Mouse (Mus musculus): ENCODE results near the gene Trip11. TPM values are rescaled to one million over a fixed set of nuclear protein-coding genes. Genes with fewer than 3 reads are reported as not detected.

The Trip11 gene
- total and polyA plus RNA-seq, 2 experiments from 2014 or later: 24.8 to 26.3 TPM

GRCm38 (mm10) chr12:101919847-101920246, 6.8 kb upstream of the Trip11 start:
- no peak for TF ChIP-seq CTCF (IDR thresholded peaks at IDR 0.05)
- Histone ChIP-seq H3K27ac (ENCODE audit: low read depth, low read length) (no peak overlapping the region), H3K4me3 (ENCODE audit: low read depth, low read length) (no peak overlapping the region), H3K27me3 (ENCODE audit: insufficient read depth, low read length) (no peaks in the 10 kb centered on the region), H3K36me3 (ENCODE audit: insufficient read depth, low read length) (peaks cover 19% of the 10 kb centered on the region), H3K4me1 (ENCODE audit: insufficient read depth, low read length) (no peaks in the 10 kb centered on the region), H3K9ac (replicated peaks; ENCODE audit: low read length, poor library complexity, severe bottlenecking) (no peak overlapping the region), H3K4me2 (ENCODE audit: low read depth, low read length, poor library complexity, severe bottlenecking) (no peak overlapping the region), H3K9me3 (ENCODE audit: low read length) (no peaks in the 10 kb centered on the region)
- DNase-seq (ENCODE audit: low spot score) (no peak), ATAC-seq (ENCODE audit: low FRiP score) (no peak)
- 87% methylated on average over 3 of the region's 3 CpGs for WGBS

- Histone ChIP-seq H3K27me3 (ENCODE audit: insufficient read depth, low read length) (no peaks in the 10 kb centered on the region), H3K27ac (ENCODE audit: low read depth, low read length) (no peak overlapping the region), H3K4me1 (ENCODE audit: insufficient read depth, low read length) (no peaks in the 10 kb centered on the region), H3K36me3 (ENCODE audit: insufficient read depth, low read length) (peaks cover 9% of the 10 kb centered on the region), H3K9ac (replicated peaks; ENCODE audit: low read length, poor library complexity, severe bottlenecking) (no peak overlapping the region), H3K4me3 (ENCODE audit: low read depth, low read length) (no peak overlapping the region), H3K9me3 (ENCODE audit: low read length) (no peaks in the 10 kb centered on the region), H3K4me2 (ENCODE audit: low read depth, low read length, poor library complexity, severe bottlenecking) (no peak overlapping the region)
- ATAC-seq (ENCODE audit: low FRiP score): no peak
- TF ChIP-seq CTCF (IDR thresholded peaks at IDR 0.05): no peak
- DNase-seq (ENCODE audit: low spot score): no peak
Observed at GRCm38 (mm10) chr12:101917165-101917564, 4.1 kb upstream of the Trip11 start.

- no peak overlapping the region for H3K4me3 ChIP-seq (ENCODE audit: low read depth, low read length)
- H3K9me3 ChIP-seq (ENCODE audit: low read length): no peaks in the 10 kb centered on the region
- no peak for ATAC-seq (ENCODE audit: low FRiP score)
- no peak for DNase-seq (ENCODE audit: low spot score)
- no peaks in the 10 kb centered on the region for H3K27me3 ChIP-seq (ENCODE audit: insufficient read depth, low read length)
- H3K4me2 ChIP-seq (ENCODE audit: low read depth, low read length, poor library complexity, severe bottlenecking): peak overlapping the region; percentile 78
- H3K36me3 ChIP-seq (ENCODE audit: insufficient read depth, low read length): no peaks in the 10 kb centered on the region; the same call in 1 of the 2 replicates
- H3K9ac ChIP-seq (replicated peaks; ENCODE audit: low read length, poor library complexity, severe bottlenecking): no peak overlapping the region
- WGBS: 83% methylated on average over 3 of the region's 3 CpGs
- no peak overlapping the region for H3K27ac ChIP-seq (ENCODE audit: low read depth, low read length)
- TF ChIP-seq CTCF (IDR thresholded peaks at IDR 0.05): no peak
- no peaks in the 10 kb centered on the region for H3K4me1 ChIP-seq (ENCODE audit: insufficient read depth, low read length)
Observed at GRCm38 (mm10) chr12:101911346-101911745, 1.7 kb downstream of the Trip11 start.

DNA sequence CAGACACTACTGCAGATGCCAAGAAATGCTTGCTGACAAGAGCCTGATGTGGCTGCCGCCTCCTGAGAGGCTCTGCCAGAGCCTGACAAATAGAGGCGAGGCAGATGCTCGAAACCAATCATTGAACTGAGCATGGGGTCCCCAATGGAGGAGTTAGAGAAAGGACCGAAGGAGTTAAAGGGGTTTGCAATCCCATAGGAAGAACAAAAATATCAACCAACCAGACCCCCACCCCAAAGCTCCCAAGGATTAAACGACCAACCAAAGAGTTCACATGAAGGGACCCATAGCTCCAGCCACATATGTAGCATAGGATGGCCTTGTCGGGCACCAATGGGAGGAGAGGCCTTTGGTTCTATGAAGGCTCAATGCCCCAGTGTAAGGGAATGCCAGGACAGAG, 2.7 kb downstream of the Trip11 start:
- H3K9ac ChIP-seq (replicated peaks; ENCODE audit: low read length, poor library complexity, severe bottlenecking): no peak overlapping the region
- WGBS: 95% methylated on average over 6 of the region's 6 CpGs

GRCm38 (mm10) chr12:101905817-101906216, 7.2 kb downstream of the Trip11 start:
- TF ChIP-seq CTCF (IDR thresholded peaks at IDR 0.05): no peak
- Histone ChIP-seq H3K4me2 (ENCODE audit: low read depth, low read length, poor library complexity, severe bottlenecking) (no peak overlapping the region), H3K27ac (ENCODE audit: low read depth, low read length) (no peak overlapping the region), H3K4me1 (ENCODE audit: insufficient read depth, low read length) (no peaks in the 10 kb centered on the region), H3K36me3 (ENCODE audit: insufficient read depth, low read length) (peaks cover 4% of the 10 kb centered on the region; the same call in 1 of the 2 replicates), H3K27me3 (ENCODE audit: insufficient read depth, low read length) (no peaks in the 10 kb centered on the region), H3K9ac (replicated peaks; ENCODE audit: low read length, poor library complexity, severe bottlenecking) (no peak overlapping the region), H3K4me3 (ENCODE audit: low read depth, low read length) (no peak overlapping the region), H3K9me3 (ENCODE audit: low read length) (no peaks in the 10 kb centered on the region)
- ATAC-seq (ENCODE audit: low FRiP score): no peak
- no peak for DNase-seq (ENCODE audit: low spot score)
- WGBS: 95% methylated on average over 12 of the region's 12 CpGs

More for the DNA sequence above, 2.7 kb downstream of the Trip11 start:
- DNase-seq (ENCODE audit: low spot score) (no peak), ATAC-seq (ENCODE audit: low FRiP score) (no peak)
- TF ChIP-seq CTCF (IDR thresholded peaks at IDR 0.05): no peak
- no peak overlapping the region for H3K4me3 ChIP-seq (ENCODE audit: low read depth, low read length)
- no peaks in the 10 kb centered on the region for H3K27me3 ChIP-seq (ENCODE audit: insufficient read depth, low read length)
- H3K9me3 ChIP-seq (ENCODE audit: low read length): no peaks in the 10 kb centered on the region
- no peaks in the 10 kb centered on the region for H3K4me1 ChIP-seq (ENCODE audit: insufficient read depth, low read length)
- no peaks in the 10 kb centered on the region; the same call in 1 of the 2 replicates for H3K36me3 ChIP-seq (ENCODE audit: insufficient read depth, low read length)
- no peak overlapping the region for H3K4me2 ChIP-seq (ENCODE audit: low read depth, low read length, poor library complexity, severe bottlenecking)
- no peak overlapping the region for H3K27ac ChIP-seq (ENCODE audit: low read depth, low read length)

GRCm38 (mm10) chr12:101904906-101905305, 8.2 kb downstream of the Trip11 start:
- Histone ChIP-seq H3K9ac (replicated peaks; ENCODE audit: low read length, poor library complexity, severe bottlenecking) (no peak overlapping the region), H3K36me3 (ENCODE audit: insufficient read depth, low read length) (peaks cover 4% of the 10 kb centered on the region; the same call in 1 of the 2 replicates), H3K9me3 (ENCODE audit: low read length) (no peaks in the 10 kb centered on the region), H3K27ac (ENCODE audit: low read depth, low read length) (no peak overlapping the region), H3K4me1 (ENCODE audit: insufficient read depth, low read length) (no peaks in the 10 kb centered on the region), H3K4me2 (ENCODE audit: low read depth, low read length, poor library complexity, severe bottlenecking) (no peak overlapping the region), H3K4me3 (ENCODE audit: low read depth, low read length) (no peak overlapping the region), H3K27me3 (ENCODE audit: insufficient read depth, low read length) (no peaks in the 10 kb centered on the region)
- no peak for ATAC-seq (ENCODE audit: low FRiP score)
- no peak for TF ChIP-seq CTCF (IDR thresholded peaks at IDR 0.05)
- 86% methylated on average over 4 of the region's 4 CpGs for WGBS
- DNase-seq (ENCODE audit: low spot score): no peak

Data from midbrain, postnatal 0 days (tissue).